Mouse (Mus musculus): Measurements from ENCODE around the gene Esam. TPM values are rescaled to one million over a fixed set of nuclear protein-coding genes. Genes with fewer than 3 reads are reported as not detected.

Gene Esam
- polyA plus RNA-seq, 1 experiment from 2014 or later = 68.5 TPM

DNA sequence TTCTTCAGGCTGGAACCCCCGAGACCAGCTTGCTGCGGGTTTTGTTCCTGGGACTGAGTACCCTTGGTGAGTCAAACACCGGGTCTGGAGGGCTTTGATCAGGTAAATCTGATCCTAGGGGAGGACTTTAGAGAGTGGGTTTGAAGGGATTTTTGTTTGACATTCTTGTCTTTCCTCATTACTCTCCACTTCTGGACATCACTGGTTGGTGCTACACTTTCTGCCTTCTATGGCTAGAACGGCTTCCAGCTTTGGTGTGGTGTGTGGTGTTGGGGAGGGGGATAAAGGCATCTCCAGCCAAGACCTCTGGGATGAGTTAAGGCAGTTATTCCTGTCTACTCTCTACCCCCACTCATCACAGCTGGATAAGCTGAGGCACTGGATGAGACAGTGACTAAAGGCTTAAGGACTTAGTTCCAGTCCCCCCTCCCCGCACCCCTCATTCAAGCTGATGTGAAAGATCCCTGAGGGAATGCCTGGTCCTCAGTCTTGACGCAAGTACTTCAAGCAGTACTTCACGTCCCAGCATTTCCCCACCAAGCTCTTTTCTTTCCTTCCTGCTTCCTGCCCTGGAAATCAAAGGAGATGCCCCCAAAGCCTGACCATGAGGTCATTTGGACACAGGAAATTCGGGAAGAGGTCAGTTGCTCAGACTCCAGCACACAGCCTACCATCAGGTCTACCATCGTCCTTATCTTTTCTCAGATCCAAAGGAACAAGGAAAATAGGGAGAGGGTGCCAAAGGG, 520 bp downstream of the Esam start:
- Histone ChIP-seq H3K9me3 (replicated peaks; ENCODE audit: low read length) (no peaks in the 10 kb centered on the region), H3K36me3 (ENCODE audit: insufficient read depth, low read length) (no peaks in the 10 kb centered on the region; the same call in 1 of the 2 replicates), H3K4me1 (replicated peaks; ENCODE audit: insufficient read depth, low read length) (peaks cover 15% of the 10 kb centered on the region; the same call in 1 of the 2 replicates), H3K9ac (ENCODE audit: low read depth, low read length) (peak overlapping the region; percentile 35; the same call in 1 of the 2 replicates), H3K4me3 (replicated peaks; ENCODE audit: low read depth, low read length) (peak overlapping the region; percentile 37), H3K4me2 (ENCODE audit: low read length) (peak overlapping the region; percentile 71), H3K27ac (peak overlapping the region; percentile 58), H3K27me3 (ENCODE audit: insufficient read depth, low read length) (peaks cover 7% of the 10 kb centered on the region; the same call in 1 of the 2 replicates)
- 36% methylated on average over 9 of the region's 9 CpGs for WGBS
- ATAC-seq (replicated peaks; ENCODE audit: low FRiP score, low read depth) = no peak
- DNase-seq (ENCODE audit: low spot score) = no peak
- no peak for TF ChIP-seq CTCF (IDR thresholded peaks at IDR 0.05; ENCODE audit: low read depth)

DNA sequence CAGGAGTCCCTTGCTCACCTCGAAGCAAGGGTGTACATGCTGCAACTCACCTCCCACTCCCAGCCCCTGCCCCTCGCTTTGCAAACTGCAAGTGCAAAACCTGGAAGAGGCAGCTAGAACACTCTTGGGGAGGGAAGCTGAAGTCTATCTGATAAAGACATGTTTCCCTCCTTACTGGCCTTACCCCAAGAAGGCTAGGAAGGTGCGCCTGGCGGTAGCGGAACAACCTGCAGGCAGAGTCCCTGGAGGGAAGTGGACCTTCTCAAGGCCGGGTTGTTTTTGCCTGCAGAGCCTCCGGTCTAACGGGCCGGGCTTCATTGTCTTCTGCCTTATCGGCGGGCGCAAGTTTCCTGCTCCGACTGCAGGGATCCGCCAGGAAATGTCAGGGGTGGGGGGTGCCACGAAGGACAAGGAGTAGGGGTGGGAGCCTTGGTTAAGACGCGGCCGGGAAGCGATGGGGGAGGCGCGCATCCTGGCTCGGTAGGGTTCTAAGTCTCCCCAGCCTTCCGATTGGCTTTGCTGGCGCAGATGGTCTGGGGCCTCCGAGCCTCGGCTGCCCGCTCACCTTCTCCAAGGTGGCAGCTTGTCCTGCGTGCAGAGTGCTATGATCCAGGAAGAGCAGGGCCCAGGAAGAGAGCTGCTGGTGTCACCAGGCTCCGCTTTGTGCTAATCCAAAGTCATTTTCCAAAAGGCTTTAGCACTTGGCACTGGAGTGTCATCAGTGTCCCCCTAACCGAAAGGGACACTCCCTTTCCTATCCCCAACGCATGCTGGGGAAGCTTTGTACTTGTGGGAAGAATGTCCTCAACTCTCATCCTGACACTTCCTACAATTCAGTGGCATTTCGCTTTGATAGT, 2.4 kb downstream of the Esam start:
- no peaks in the 10 kb centered on the region for H3K9me3 ChIP-seq (replicated peaks; ENCODE audit: low read length)
- H3K36me3 ChIP-seq (ENCODE audit: insufficient read depth, low read length) = no peaks in the 10 kb centered on the region; the same call in 1 of the 2 replicates
- peak; percentile 52 for TF ChIP-seq CTCF (IDR thresholded peaks at IDR 0.05; ENCODE audit: low read depth)
- H3K9ac ChIP-seq (ENCODE audit: low read depth, low read length) = peak overlapping the region; percentile 46
- peaks cover 7% of the 10 kb centered on the region; the same call in 1 of the 2 replicates for H3K27me3 ChIP-seq (ENCODE audit: insufficient read depth, low read length)
- ATAC-seq (replicated peaks; ENCODE audit: low FRiP score, low read depth) (peak; percentile 52), DNase-seq (ENCODE audit: low spot score) (peak; percentile 80)
- peaks cover 15% of the 10 kb centered on the region; the same call in 1 of the 2 replicates for H3K4me1 ChIP-seq (replicated peaks; ENCODE audit: insufficient read depth, low read length)
- peak overlapping the region; percentile 37 for H3K4me3 ChIP-seq (replicated peaks; ENCODE audit: low read depth, low read length)
- peak overlapping the region; percentile 58 for H3K27ac ChIP-seq
- peak overlapping the region; percentile 71 for H3K4me2 ChIP-seq (ENCODE audit: low read length)
- WGBS = 1% methylated on average over 32 of the region's 32 CpGs

DNA sequence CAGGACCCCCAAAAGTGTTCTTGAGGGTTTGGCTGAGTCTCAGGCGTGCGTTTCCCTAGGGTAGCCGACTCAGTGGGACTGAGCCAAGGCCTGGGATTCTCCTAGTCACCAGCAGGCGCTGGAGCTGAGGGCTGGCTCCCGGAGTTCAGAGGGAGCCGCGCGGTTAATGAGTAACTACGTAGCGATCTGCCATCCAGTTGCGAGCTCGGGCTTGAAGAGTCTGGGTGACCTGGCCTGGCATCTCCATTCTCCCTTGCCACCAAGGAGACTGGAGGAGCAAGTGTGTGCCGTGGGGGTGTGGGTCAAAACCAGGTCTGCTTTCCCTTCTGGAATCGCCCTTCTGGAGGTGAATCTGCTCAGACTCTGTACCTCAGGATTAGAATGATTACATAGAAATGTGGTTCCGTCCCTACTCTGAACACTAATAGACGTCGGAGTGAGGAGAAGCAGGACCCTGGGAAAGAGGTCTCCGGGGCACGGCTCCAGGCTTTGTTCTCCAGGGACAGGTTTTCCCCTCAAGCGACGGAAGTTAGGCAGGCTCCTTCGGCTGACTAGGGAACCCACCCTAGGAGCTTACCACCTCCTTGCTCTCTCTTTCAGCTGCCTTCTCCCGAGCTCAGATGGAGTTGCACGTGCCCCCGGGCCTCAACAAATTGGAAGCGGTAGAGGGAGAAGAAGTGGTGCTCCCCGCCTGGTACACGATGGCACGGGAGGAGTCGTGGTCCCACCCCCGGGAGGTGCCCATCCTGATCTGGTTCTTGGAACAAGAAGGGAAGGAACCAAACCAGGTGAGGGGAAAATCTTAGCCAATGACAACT, 3.2 kb downstream of the Esam start:
- Histone ChIP-seq H3K4me3 (replicated peaks; ENCODE audit: low read depth, low read length) (peak overlapping the region; percentile 37), H3K36me3 (ENCODE audit: insufficient read depth, low read length) (no peaks in the 10 kb centered on the region), H3K4me2 (ENCODE audit: low read length) (peak overlapping the region; percentile 71), H3K9ac (ENCODE audit: low read depth, low read length) (peak overlapping the region; percentile 46), H3K4me1 (replicated peaks; ENCODE audit: insufficient read depth, low read length) (peaks cover 15% of the 10 kb centered on the region; the same call in 1 of the 2 replicates), H3K27me3 (ENCODE audit: insufficient read depth, low read length) (peaks cover 7% of the 10 kb centered on the region; the same call in 1 of the 2 replicates), H3K9me3 (replicated peaks; ENCODE audit: low read length) (no peaks in the 10 kb centered on the region), H3K27ac (peak overlapping the region; percentile 58)
- DNase-seq (ENCODE audit: low spot score) (peak; percentile 88), ATAC-seq (replicated peaks; ENCODE audit: low FRiP score, low read depth) (peak; percentile 87)
- 1% methylated on average over 31 of the region's 31 CpGs for WGBS
- TF ChIP-seq CTCF (IDR thresholded peaks at IDR 0.05; ENCODE audit: low read depth) = peak; percentile 62

DNA sequence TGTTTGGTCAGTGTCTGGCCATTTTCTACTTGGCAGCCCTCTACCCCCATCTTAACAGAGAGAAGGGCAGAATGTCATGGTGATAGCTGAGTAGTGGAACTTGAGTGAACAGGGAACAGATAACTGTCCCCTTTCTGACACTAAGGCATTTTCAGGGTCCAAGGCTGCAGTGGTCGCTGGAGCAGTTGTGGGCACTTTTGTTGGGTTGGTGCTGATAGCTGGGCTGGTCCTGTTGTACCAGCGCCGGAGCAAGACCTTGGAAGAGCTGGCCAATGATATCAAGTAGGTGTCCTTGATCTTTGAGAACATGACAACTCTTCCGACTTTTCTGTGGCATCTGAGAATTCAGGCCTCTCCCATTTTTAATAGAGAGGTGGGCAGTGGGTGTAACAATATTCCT, 9.0 kb downstream of the Esam start:
- DNase-seq (ENCODE audit: low spot score) (no peak), ATAC-seq (replicated peaks; ENCODE audit: low FRiP score, low read depth) (no peak)
- H3K27ac ChIP-seq = no peak overlapping the region
- no peaks in the 10 kb centered on the region for H3K27me3 ChIP-seq (ENCODE audit: insufficient read depth, low read length)
- H3K9ac ChIP-seq (ENCODE audit: low read depth, low read length) = no peak overlapping the region
- H3K4me3 ChIP-seq (replicated peaks; ENCODE audit: low read depth, low read length) = no peak overlapping the region
- H3K4me1 ChIP-seq (replicated peaks; ENCODE audit: insufficient read depth, low read length) = peaks cover 5% of the 10 kb centered on the region; the same call in 1 of the 2 replicates
- no peak overlapping the region for H3K4me2 ChIP-seq (ENCODE audit: low read length)
- H3K9me3 ChIP-seq (replicated peaks; ENCODE audit: low read length) = no peaks in the 10 kb centered on the region
- no peak for TF ChIP-seq CTCF (IDR thresholded peaks at IDR 0.05; ENCODE audit: low read depth)
- WGBS = 87% methylated on average over 4 of the region's 4 CpGs
- H3K36me3 ChIP-seq (ENCODE audit: insufficient read depth, low read length) = no peaks in the 10 kb centered on the region

DNA sequence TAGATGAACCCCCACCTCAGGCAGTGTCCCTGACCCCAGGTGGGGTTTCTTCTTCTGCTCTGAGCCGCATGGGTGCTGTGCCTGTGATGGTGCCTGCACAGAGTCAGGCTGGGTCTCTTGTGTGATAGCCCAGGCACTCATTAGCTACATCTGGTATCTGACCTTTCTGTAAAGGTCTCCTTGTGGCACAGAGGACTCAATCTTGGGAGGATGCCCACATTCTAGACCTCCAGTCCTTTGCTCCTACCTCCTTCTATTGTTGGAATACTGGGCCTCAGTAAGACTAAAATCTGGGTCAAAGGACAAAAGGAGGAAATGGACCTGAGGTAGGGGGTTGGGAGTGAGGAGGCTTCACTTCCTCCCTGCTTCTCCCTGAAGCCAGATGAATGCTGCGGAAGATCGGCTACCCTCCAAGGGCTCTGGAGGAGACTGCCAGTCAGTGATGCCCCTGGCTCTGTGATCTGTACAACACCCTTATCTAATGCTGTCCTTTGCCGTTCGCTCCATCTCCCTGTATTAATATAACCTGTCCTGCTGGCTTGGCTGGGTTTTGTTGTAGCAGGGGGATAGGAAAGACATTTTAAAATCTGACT, 9.9 kb downstream of the Esam start:
- Histone ChIP-seq H3K36me3 (ENCODE audit: insufficient read depth, low read length) (no peaks in the 10 kb centered on the region), H3K27ac (0 out of 2 replicates have a peak overlapping the region, but pooled peaks have one; percentile 2), H3K4me1 (replicated peaks; ENCODE audit: insufficient read depth, low read length) (peaks cover 5% of the 10 kb centered on the region; the same call in 1 of the 2 replicates), H3K4me3 (replicated peaks; ENCODE audit: low read depth, low read length) (no peak overlapping the region), H3K9me3 (replicated peaks; ENCODE audit: low read length) (no peaks in the 10 kb centered on the region), H3K9ac (ENCODE audit: low read depth, low read length) (no peak overlapping the region), H3K4me2 (ENCODE audit: low read length) (no peak overlapping the region), H3K27me3 (ENCODE audit: insufficient read depth, low read length) (no peaks in the 10 kb centered on the region)
- ATAC-seq (replicated peaks; ENCODE audit: low FRiP score, low read depth) (no peak), DNase-seq (ENCODE audit: low spot score) (no peak)
- no peak for TF ChIP-seq CTCF (IDR thresholded peaks at IDR 0.05; ENCODE audit: low read depth)
- WGBS = 75% methylated on average over 5 of the region's 5 CpGs

Data from kidney, postnatal 0 days (tissue).